Mouse (Mus musculus): Measurements from ENCODE around the gene Gm7735.
"Not testable (repeated sequence)": the region's sequence is repeated elsewhere in the genome, so short reads cannot be mapped to it uniquely, and the experiment has no call there.

Gm7735 gene

DNA sequence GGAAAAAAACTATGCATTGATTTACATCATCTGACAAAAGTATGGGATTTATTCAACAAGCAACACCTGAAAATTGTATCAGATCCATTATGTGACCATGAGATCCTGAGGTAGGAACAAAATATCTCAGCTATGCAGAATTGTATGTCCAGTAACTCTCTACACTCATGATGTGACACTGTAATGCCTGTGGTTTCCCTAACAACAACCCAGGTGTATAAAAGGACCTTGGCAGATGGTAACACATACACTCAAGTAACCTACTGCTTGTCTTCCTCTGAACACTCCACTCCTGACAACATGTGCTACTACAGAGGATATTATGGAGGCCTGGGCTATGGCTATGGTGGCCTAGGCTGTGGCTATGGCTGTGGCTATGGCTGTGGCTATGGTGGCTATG, at the start of gene Gm7735:
Gene Gm7735, plus strand, starts transcription at position 301 of the 400 bp plus-strand sequence.
- DNase-seq: not testable (repeated sequence)

DNA sequence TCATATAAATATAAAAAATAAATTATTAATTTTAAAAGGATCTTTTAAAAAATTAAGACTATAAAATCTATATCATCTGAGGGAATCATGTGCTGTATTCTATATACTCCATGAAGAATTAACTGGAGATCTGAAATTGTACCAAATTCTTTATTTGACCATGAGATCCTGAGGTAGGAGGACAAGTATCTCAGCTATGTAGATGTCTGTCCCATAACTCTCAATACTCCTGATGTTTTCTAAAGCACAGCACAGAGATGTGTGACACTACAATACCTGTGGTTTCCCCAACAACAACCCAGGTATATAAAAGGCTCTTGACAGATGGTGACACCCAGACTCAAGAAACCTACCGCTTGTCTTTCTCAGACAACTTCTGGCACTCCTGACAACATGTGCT, 28.7 kb upstream of the Gm7735 start, which contains the start of gene Gm6358:
Gene Gm6358, plus strand, starts transcription at position 301 of the 400 bp plus-strand sequence.
- DNase-seq: no peak

DNA sequence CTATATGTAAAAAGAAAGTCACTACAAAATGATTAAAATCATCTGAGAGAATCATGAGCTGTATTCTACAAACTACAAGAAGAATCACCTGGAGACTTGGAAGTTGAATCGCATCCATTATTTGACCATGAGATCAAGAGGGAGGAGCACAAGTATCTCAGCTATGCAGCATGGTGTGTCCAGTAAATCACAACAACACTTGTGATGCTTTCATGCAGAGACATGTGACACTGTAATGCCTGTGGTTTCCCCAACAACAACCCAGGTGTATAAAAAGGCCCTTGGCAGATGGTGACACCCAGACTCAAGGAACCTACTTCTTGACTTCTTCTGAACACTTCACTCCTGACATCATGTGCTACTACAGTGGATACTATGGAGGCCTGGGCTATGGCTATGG, 18.5 kb upstream of the Gm7735 start, which contains the start of gene Gm10061:
Gene Gm10061, plus strand, starts transcription at position 301 of the 400 bp plus-strand sequence.
- no peak for DNase-seq

DNA sequence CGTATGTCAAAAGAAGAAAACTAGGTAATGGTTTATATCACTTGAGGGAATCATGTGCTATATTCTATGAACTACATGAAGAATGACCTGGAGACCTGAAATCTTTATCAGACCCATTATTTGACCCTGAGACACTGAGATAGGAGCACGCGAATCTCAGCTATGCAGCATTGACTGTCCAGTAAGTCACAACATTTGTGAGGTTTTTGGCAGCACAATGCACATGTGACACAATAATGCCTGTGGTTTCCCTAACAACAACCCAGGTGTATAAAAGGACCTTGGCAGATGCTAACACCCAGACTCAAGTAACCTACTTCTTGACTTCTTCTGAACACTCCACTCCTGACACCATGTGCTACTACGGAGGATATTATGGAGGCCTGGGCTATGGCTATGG, 11.6 kb upstream of the Gm7735 start, which contains the start of gene Gm9789:
Gene Gm9789, plus strand, starts transcription at position 301 of the 400 bp plus-strand sequence.
- DNase-seq: no peak

DNA sequence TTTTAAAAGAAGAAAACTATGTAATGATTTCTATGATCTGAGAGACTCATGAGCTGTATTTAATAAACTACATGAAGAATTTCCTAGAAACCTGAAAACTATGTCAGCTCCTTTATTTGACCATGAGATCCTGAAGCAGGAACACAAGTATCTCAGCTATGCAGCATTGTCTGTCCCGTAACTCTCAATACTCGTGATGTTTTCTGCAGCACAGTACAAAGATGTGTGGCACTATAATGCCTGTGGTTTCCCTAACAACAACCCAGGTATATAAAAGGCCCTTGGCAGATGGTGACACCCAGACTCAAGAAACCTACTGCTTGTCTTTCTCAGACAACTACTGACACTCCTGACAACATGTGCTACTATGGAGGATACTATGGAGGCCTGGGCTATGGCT, 5.1 kb downstream of the Gm7735 start, which contains the start of gene 1110057P08Rik:
Gene 1110057P08Rik, plus strand, starts transcription at position 301 of the 400 bp plus-strand sequence.
- no peak for DNase-seq

DNA sequence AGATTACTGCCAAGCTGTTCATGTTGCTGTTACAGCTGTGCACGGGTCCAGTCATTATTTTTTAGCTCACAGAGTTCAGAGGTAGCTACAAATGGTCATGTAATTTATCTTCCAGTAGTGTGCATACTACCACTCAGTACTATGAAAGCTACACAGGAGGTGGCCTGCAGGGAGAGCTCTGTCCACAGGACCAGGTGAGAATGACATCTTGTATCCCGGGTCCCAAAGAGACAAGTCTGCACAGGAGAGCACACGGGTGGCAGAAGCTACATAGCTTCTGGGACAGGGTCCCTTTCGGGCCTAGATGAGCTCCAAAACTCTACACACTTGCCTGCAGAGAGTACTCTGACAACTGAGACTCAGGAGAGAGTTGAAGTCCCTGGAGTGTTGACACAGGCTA, 19.3 kb downstream of the Gm7735 start:
- DNase-seq: no peak

DNA sequence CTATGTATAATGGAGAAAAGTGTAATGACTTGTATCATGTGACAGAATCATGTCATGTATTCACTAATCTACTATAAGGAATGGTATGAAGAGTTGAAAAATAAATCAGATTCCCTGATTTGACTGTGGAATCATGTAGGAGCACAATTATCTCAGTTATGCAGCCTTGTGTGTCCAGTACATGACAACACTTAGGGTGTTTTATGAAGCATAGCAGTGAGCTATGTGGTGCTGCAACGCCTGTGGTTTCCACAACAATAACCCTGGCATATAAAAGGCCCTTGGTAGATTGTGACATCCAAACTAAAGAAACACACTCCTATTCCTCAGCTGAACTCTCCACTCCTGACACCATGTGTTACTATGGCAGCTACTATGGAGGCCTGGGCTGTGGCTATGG, 36.3 kb downstream of the Gm7735 start, which contains the start of gene Krtap20-2:
Gene Krtap20-2, plus strand, starts transcription at position 301 of the 400 bp plus-strand sequence.
- DNase-seq: no peak
